Mouse (Mus musculus): ENCODE results near the gene Smim6. TPM values are rescaled to one million over a fixed set of nuclear protein-coding genes. Genes with fewer than 3 reads are reported as not detected.

The Smim6 gene
- total RNA-seq, 1 experiment from 2014 or later = 2.0 TPM

DNA sequence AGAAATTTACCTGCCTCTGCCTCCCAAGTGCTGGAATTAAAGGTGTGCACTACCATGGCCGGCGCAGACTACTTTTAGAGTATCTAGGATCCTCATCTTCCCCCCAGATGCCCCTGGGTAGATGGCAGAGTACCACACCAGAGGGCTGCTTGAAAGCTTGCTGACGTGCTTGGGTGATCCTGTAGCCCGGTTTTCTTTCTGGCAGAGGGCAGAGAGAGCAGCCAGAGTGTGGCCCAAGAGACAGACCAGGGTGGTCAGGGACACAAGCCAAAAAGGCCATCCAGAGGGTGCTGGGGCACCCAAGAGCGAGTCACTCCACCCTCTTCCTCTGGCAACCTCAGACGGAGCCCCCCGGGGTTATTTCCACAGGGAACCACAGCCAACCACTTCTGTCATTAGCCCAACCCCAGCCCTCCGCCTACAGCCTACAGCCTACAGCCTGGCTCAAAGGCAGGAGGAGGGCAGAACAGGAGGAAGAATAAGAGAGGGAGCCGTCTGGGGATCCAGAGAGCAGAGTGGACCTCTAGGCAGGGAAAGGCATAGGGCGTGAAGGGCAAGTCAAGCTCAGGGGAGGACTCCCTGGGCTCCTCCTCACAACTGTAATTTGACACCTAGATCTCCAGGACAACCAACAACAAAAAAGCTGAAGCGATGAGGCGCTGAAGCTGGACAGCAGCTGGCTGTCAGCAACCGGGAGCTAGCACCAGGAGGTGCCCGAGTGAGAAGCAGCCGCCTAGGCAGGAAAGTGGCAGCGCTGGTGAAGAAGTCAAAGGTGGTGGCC is 12.1 kb upstream of the Smim6 start, which contains the start of gene Smim5:
Gene Smim5 (plus strand): TSS at position 481 of the 781 bp plus-strand sequence.
- ATAC-seq (replicated peaks; ENCODE audit: low read depth, poor library complexity, severe bottlenecking) = peak; percentile 35

DNA sequence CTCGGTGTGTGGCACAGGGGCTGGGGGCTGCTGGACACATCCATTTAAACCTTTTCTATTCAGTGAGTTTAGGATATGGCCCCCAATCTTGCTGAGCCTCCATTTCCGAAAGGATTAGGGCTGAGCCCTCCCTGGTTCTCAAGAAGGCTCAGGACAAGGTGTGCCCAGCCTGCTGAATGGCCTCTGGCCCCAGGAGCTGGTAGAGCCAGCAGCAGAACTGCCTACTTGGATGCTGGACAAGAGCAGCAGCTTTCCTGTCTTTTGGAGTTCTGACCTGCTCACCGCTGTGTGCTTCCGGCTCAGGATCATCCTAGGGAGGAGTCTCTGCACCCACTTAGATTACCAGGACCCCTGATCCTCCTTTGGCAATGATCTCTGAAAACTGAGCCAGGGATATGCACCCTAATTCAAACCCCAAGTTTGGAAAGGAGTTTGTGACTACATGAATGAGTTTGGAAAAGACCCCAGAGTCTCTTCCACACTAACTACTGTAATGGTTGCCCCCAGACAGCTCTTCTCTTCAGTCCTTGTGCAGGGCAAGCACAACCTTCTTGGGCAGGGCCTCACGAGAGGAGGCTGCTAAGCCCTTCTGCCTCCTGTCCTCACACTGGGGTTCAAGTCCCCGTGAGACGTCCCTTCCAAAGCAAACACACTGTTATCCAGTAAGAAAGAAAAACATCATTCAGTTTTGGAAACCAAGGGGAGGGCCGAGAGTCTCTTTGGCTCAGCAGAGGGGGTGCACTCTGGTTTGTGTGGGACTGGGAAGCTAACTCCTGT is 11.1 kb upstream of the Smim6 start:
- ATAC-seq (replicated peaks; ENCODE audit: low read depth, poor library complexity, severe bottlenecking) = no peak

GRCm38 (mm10) chr11:115901338-115902161 is 10.3 kb upstream of the Smim6 start:
- peak; percentile 52 for ATAC-seq (replicated peaks; ENCODE audit: low read depth, poor library complexity, severe bottlenecking)

DNA sequence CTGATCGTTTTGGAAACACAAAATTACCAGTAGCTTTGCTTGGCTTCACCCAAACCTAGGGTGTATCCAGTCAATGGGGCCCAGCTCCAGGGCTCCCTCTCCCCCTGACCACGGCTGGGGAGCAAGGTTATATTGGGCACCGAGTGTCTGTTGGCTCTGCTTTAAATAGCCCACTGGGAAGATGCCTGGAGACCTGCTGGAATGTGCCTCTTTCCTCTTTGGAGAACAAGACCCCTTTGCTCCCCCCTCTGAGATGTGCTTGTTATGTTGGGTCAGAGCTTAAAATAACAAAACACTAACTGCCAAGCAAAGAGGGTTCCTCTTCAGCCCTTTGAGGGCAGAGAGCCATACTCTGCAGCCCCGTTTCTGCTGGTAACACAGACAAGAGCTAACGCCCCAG is 9.6 kb upstream of the Smim6 start:
- ATAC-seq (replicated peaks; ENCODE audit: low read depth, poor library complexity, severe bottlenecking) = no peak

GRCm38 (mm10) chr11:115902831-115903230 is 9.0 kb upstream of the Smim6 start:
- ATAC-seq (replicated peaks; ENCODE audit: low read depth, poor library complexity, severe bottlenecking) = peak; percentile 21

DNA sequence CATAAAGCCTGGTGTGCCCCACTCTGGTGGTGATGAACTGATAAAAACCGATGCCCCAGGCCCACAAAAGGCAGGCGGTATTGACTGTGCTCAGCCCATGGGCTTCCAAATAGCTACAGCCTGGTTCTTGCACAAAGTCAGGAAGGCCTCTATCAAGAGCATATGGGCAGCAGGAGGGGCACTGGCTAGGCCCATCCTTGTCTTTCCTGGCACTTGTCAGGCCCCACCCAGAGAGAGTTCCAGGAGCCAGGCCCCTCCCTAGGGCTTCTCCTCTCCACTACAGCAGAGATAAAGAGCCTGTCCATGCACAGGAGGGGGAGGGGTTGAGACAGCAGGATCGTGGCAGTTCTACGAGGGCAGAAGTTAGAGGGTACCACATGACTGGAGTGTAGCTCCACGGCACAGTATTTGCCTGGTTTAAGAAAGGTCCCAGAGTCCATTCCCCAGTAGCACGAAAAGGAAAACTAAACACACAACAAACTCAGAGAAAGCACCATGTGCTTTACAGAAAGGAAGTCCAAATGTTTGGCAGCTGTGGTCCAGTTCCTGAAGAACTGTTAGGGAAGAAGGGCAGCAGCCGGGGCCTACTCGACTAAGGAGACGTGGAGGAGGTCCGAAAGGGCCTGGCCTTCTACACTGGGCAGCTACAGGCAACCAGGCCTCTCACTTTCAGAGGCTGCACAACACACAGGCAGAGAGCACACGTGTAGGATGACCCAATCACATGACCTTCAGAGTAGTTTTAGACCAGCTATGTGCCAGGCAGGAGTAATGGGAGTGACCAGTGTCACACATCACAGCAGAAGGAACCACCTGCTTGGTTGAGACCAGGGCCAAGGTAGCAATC is 8.2 kb upstream of the Smim6 start:
- peak; percentile 23 for ATAC-seq (replicated peaks; ENCODE audit: low read depth, poor library complexity, severe bottlenecking)

DNA sequence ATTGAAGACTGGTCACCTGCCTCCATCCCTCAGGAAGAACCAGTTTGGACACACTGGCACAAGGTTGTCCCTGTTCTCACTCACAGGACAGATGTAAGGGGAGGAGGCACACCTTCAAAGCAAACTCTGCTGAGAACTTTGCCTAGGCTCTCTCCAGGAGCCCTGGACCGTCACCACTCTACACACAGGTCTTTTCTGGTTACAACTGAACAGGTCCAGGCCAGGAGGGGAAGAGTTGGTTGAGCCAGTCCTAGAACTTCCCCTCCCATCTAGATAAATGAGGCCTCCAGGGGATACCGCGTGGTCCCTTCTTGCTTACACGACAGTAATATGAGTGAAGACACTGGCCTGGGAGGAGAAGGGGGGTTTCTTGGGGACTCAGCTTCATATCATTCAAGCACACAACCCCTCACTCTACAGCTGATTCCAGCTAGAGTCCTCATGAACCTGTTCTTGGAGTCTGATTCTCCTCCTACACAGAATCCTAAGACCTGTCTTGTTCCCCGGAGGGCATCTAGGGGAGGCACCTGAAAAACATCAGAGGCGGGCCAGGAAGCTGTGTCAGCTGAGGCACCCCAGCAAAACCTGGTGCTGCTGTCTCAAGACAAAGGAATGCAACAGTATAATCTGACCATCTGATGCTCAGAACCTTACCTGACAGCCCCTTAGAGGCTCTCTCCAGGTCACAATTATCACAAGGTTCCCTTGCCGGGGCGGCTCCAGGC is 7.4 kb upstream of the Smim6 start:
- no peak for ATAC-seq (replicated peaks; ENCODE audit: low read depth, poor library complexity, severe bottlenecking)

- ATAC-seq (replicated peaks; ENCODE audit: low read depth, poor library complexity, severe bottlenecking) = no peak
Observed at GRCm38 (mm10) chr11:115904956-115905790, 6.6 kb upstream of the Smim6 start.

DNA sequence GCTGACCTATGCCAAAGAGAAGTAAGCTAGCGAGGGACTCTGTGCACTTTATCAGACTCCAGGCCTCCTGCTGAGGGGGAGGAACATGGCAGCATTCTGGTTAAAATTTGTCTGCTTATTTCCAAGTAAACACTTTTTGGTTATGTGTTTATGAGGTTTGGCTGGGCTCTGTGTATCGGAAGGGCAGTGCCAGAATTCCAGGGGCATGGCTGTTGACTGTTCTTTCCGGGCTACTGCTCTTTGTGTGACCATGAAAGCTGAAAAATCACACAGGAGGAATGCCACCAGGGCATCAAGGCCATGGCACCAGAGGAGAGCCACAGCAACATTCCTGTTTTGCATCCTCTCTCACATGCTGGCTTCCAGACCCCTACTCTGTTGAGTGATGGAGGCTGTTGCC is 5.7 kb upstream of the Smim6 start:
- no peak for ATAC-seq (replicated peaks; ENCODE audit: low read depth, poor library complexity, severe bottlenecking)

DNA sequence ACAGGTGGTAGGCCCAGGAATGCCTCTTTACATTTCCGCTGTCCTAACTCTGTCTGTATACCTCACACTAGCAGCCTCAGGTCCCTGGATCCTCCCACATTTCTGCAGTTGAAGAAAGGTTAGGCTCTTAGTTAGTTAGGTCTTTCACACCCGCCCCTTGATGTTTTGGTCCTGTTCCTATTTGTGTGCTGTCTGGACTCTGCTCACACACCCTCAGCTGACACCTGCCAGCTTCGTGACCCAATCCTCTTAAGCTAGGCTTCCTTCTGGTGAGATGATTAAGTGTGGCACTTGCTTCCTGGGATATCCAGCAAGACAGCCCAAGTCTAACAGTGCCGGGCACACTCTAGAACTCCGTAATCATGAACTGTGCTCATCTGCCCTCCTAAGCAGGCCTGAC is 5.3 kb upstream of the Smim6 start:
- no peak for ATAC-seq (replicated peaks; ENCODE audit: low read depth, poor library complexity, severe bottlenecking)

- peak; percentile 80 for ATAC-seq (replicated peaks; ENCODE audit: low read depth, poor library complexity, severe bottlenecking)
Observed at GRCm38 (mm10) chr11:115911134-115911561, 669 bp upstream of the Smim6 start.

DNA sequence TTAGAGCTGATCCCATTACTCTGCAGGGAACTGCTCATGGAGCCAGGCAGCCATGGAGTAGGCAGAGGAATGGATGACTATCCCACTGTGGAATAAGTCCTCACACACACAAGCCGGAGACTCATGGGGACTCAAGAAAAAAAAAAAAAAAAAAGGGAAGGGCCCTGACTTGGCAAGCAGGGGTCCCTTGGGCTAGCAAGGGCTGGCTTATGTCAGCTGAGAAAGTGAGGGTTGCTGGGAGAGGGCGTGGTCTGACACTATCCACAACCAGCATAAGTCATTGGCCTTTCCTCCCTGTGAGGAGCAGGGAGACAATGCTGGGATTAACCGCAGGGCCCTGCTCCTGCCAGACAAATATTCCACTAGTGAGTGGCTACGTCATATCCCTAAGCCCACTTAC is 4.8 kb downstream of the Smim6 start:
- ATAC-seq (replicated peaks; ENCODE audit: low read depth, poor library complexity, severe bottlenecking) = no peak

- ATAC-seq (replicated peaks; ENCODE audit: low read depth, poor library complexity, severe bottlenecking) = no peak
Observed at GRCm38 (mm10) chr11:115918637-115919036, 6.8 kb downstream of the Smim6 start.

GRCm38 (mm10) chr11:115919073-115919472 is 7.3 kb downstream of the Smim6 start:
- no peak for ATAC-seq (replicated peaks; ENCODE audit: low read depth, poor library complexity, severe bottlenecking)

- ATAC-seq (replicated peaks; ENCODE audit: low read depth, poor library complexity, severe bottlenecking) = peak; percentile 91
Observed at GRCm38 (mm10) chr11:115920110-115920818, 8.4 kb downstream of the Smim6 start.

GRCm38 (mm10) chr11:115921986-115922385 is 10.2 kb downstream of the Smim6 start:
- ATAC-seq (replicated peaks; ENCODE audit: low read depth, poor library complexity, severe bottlenecking) = no peak

- ATAC-seq (replicated peaks; ENCODE audit: low read depth, poor library complexity, severe bottlenecking) = no peak
Observed at GRCm38 (mm10) chr11:115929031-115929430, 17.2 kb downstream of the Smim6 start.
